Mouse (Mus musculus) layer of hippocampus, adult 8-10 months (tissue): Measurements from ENCODE around the gene Itga6. TPM values are rescaled to one million over a fixed set of nuclear protein-coding genes. Genes with fewer than 3 reads are reported as not detected.

Experiments used
- DNase-seq, 2 experiments: peaks; one replicate each; pipeline ENCODE4 v3.0.0; 2022; ENCODE audit warnings: low spot score in 2 of 2
- total RNA-seq, 4 experiments: library from RNA; stranded (reverse); gene quantifications; 2 replicates each; pipeline ENCODE4 v1.2.4; 2022

The Itga6 gene
- total RNA-seq, 4 experiments from 2014 or later: 24.9 to 37.5 (median 30.5) TPM

GRCm38 (mm10) chr2:71730623-71731612, 14.5 kb upstream of the Itga6 start:
- DNase-seq: no peak

GRCm38 (mm10) chr2:71734792-71735392, 10.5 kb upstream of the Itga6 start:
- no peak for DNase-seq

GRCm38 (mm10) chr2:71735541-71736159, 9.8 kb upstream of the Itga6 start:
- no peak for DNase-seq

GRCm38 (mm10) chr2:71736213-71736612, 9.2 kb upstream of the Itga6 start:
- no peak for DNase-seq

- DNase-seq: no peak
Observed at GRCm38 (mm10) chr2:71739173-71739860, 6.1 kb upstream of the Itga6 start.

- no peak for DNase-seq
Observed at GRCm38 (mm10) chr2:71742557-71742956, 2.9 kb upstream of the Itga6 start.

GRCm38 (mm10) chr2:71743377-71743776, 2.0 kb upstream of the Itga6 start:
- DNase-seq: no peak

GRCm38 (mm10) chr2:71744320-71744719, 1.1 kb upstream of the Itga6 start:
- DNase-seq: no peak

GRCm38 (mm10) chr2:71744861-71745507, 432 bp upstream of the Itga6 start:
- DNase-seq: no peak

- DNase-seq: no peak
Observed at GRCm38 (mm10) chr2:71748451-71748850, 3.0 kb downstream of the Itga6 start.

- DNase-seq: no peak
Observed at GRCm38 (mm10) chr2:71749367-71750086, 4.1 kb downstream of the Itga6 start.

- DNase-seq: no peak
Observed at GRCm38 (mm10) chr2:71750087-71750453, 4.7 kb downstream of the Itga6 start.

GRCm38 (mm10) chr2:71751336-71751735, 5.9 kb downstream of the Itga6 start:
- no peak for DNase-seq

GRCm38 (mm10) chr2:71751863-71752262, 6.4 kb downstream of the Itga6 start:
- DNase-seq: no peak

GRCm38 (mm10) chr2:71752383-71752782, 7.0 kb downstream of the Itga6 start:
- no peak for DNase-seq

- no peak for DNase-seq
Observed at GRCm38 (mm10) chr2:71753161-71753560, 7.7 kb downstream of the Itga6 start.

GRCm38 (mm10) chr2:71755748-71756147, 10.3 kb downstream of the Itga6 start:
- DNase-seq: no peak

- DNase-seq: no peak
Observed at GRCm38 (mm10) chr2:71757098-71757497, 11.7 kb downstream of the Itga6 start.

GRCm38 (mm10) chr2:71758591-71759531, 13.4 kb downstream of the Itga6 start:
- DNase-seq: no peak
